Mouse (Mus musculus) erythroblast, embryonic 14.5 days (primary cell): ENCODE results near the gene Plxna2.

Experiments
- GATA1 ChIP-seq: IDR thresholded peaks from 2 replicates; pipeline ENCODE4 v1.6.1; 2012; ENCODE audit warnings: low read length, inconsistent platforms, mixed read lengths
- TAL1 ChIP-seq: IDR thresholded peaks from 3 replicates; pipeline ENCODE4 v1.6.1; 2012; ENCODE audit warnings: low read length, inconsistent platforms, mixed read lengths

GRCm38 (mm10) chr1:194768799-194769198 lies 150.8 kb downstream of the Plxna2 start:
- TF ChIP-seq GATA1 (no peak), TAL1 (no peak)
